Mouse (Mus musculus) forebrain, embryonic 11.5 days (tissue): ENCODE measurements around the gene Serinc1. TPM values are rescaled to one million over a fixed set of nuclear protein-coding genes. Genes with fewer than 3 reads are reported as not detected.

Source experiments
- ATAC-seq: fragments of 200-750 bp; cut with Nextera tagmentation; replicated peaks from 2 replicates; pipeline ENCODE4 v1.8.0; 2017; ENCODE audit warnings: moderate TSS enrichment; ENCODE audit not compliant: low FRiP score
- DNase-seq: peaks from one replicate; pipeline ENCODE4 v3.0.0-alpha.2; 2017; ENCODE audit warnings: low spot score
- H3K27ac ChIP-seq: fragments of 300-500 bp; sonication (generic); 2 replicates; pipeline ENCODE4 v1.5.1; 2014; ENCODE audit warnings: low read depth, low read length
- H3K27me3 ChIP-seq: fragments of 300-500 bp; sonication (generic); 2 replicates; pipeline ENCODE4 v1.6.1; 2014; ENCODE audit warnings: mild to moderate bottlenecking, low read length, mixed read lengths; ENCODE audit not compliant: control insufficient read depth, insufficient read depth
- H3K36me3 ChIP-seq: fragments of 300-500 bp; sonication (generic); 2 replicates; pipeline ENCODE4 v1.6.1; 2014; ENCODE audit warnings: mild to moderate bottlenecking, low read length, moderate library complexity, mixed read lengths; ENCODE audit not compliant: control insufficient read depth, insufficient read depth
- H3K4me1 ChIP-seq: fragments of 300-500 bp; sonication (generic); replicated peaks from 2 replicates; pipeline ENCODE4 v1.6.1; 2014; ENCODE audit warnings: low read length, mixed read lengths; ENCODE audit not compliant: control insufficient read depth, insufficient read depth
- H3K4me2 ChIP-seq: fragments of 300-500 bp; sonication (generic); 2 replicates; pipeline ENCODE4 v1.6.1; 2014; ENCODE audit warnings: low read depth, mild to moderate bottlenecking, low read length, moderate library complexity, mixed read lengths; ENCODE audit not compliant: severe bottlenecking
- H3K4me3 ChIP-seq: fragments of 300-500 bp; sonication (generic); 2 replicates; pipeline ENCODE4 v1.5.1; 2014; ENCODE audit warnings: low read depth, low read length
- H3K9ac ChIP-seq: fragments of 300-500 bp; sonication (generic); 2 replicates; pipeline ENCODE4 v1.6.1; 2014; ENCODE audit warnings: low read length
- H3K9me3 ChIP-seq: fragments of 300-500 bp; sonication (generic); 2 replicates; pipeline ENCODE4 v1.6.1; 2016; ENCODE audit warnings: low read length, mixed read lengths; ENCODE audit not compliant: control insufficient read depth
- WGBS: fragments of 180-500 bp; shearing (Covaris S2); extraction: QIAGEN DNeasy Blood & Tissue Kit; methylation state at CpG from one replicate; pipeline ENCODE4 v1.1.7; 2014; 5-methylcytosine and 5-hydroxymethylcytosine counted together
- polyA plus RNA-seq: library from polyadenylated mRNA; unstranded; fragments of >200 nt; fragmentation: Nextera tagmentation; extraction: Ambion mirVana; gene quantifications from 2 replicates; pipeline ENCODE4 v1.2.1, GENCODE M21; 2014

Serinc1 gene
- polyA plus RNA-seq, 1 experiment from 2014 or later = 182 TPM

GRCm38 (mm10) chr10:57492050-57492449, 40.3 kb downstream of the Serinc1 start:
- DNase-seq (no peak), ATAC-seq (no peak)
- Histone ChIP-seq H3K36me3 (peaks cover 3% of the 10 kb centered on the region; the same call in 1 of the 2 replicates), H3K4me3 (no peak overlapping the region), H3K9ac (no peak overlapping the region), H3K27ac (no peak overlapping the region), H3K27me3 (no peaks in the 10 kb centered on the region), H3K4me1 (peaks cover 4% of the 10 kb centered on the region; the same call in 1 of the 2 replicates), H3K9me3 (no peaks in the 10 kb centered on the region; the same call in 1 of the 2 replicates), H3K4me2 (no peak overlapping the region)
- WGBS = 72% methylated on average over 2 of the region's 2 CpGs

GRCm38 (mm10) chr10:57488591-57488990, 43.7 kb downstream of the Serinc1 start:
- H3K9ac ChIP-seq = no peak overlapping the region
- no peak overlapping the region for H3K27ac ChIP-seq
- H3K27me3 ChIP-seq = no peaks in the 10 kb centered on the region
- ATAC-seq (no peak), DNase-seq (no peak)
- peak overlapping the region; percentile 33; the same call in 1 of the 2 replicates for H3K4me2 ChIP-seq
- H3K9me3 ChIP-seq = no peaks in the 10 kb centered on the region; the same call in 1 of the 2 replicates
- H3K4me3 ChIP-seq = 0 out of 2 replicates have a peak overlapping the region, but pooled peaks have one; percentile 1
- peaks cover 4% of the 10 kb centered on the region; the same call in 1 of the 2 replicates for H3K4me1 ChIP-seq
- H3K36me3 ChIP-seq = peaks cover 3% of the 10 kb centered on the region; the same call in 1 of the 2 replicates

GRCm38 (mm10) chr10:57487201-57487600, 45.1 kb downstream of the Serinc1 start:
- H3K4me1 ChIP-seq = peaks cover 4% of the 10 kb centered on the region; the same call in 1 of the 2 replicates
- under 1% methylated on average over 8 of the region's 8 CpGs for WGBS
- peak; percentile 38 for ATAC-seq
- H3K27ac ChIP-seq = peak overlapping the region; percentile 97
- no peaks in the 10 kb centered on the region for H3K36me3 ChIP-seq
- H3K9me3 ChIP-seq = no peaks in the 10 kb centered on the region
- H3K4me3 ChIP-seq = peak overlapping the region; percentile 89
- peak overlapping the region; percentile 97 for H3K9ac ChIP-seq
- peak overlapping the region; percentile 70 for H3K4me2 ChIP-seq
- peak; percentile 58 for DNase-seq
- H3K27me3 ChIP-seq = no peaks in the 10 kb centered on the region

GRCm38 (mm10) chr10:57486542-57487071, 45.7 kb downstream of the Serinc1 start:
- 1% methylated on average over 61 of the region's 65 CpGs for WGBS
- Histone ChIP-seq H3K27me3 (no peaks in the 10 kb centered on the region), H3K9ac (peak overlapping the region; percentile 97), H3K4me3 (peak overlapping the region; percentile 89), H3K4me2 (peak overlapping the region; percentile 70), H3K9me3 (no peaks in the 10 kb centered on the region), H3K27ac (peak overlapping the region; percentile 97), H3K4me1 (peaks cover 4% of the 10 kb centered on the region; the same call in 1 of the 2 replicates), H3K36me3 (no peaks in the 10 kb centered on the region)
- ATAC-seq = peak; percentile 71
- peak; percentile 87 for DNase-seq

- H3K9ac ChIP-seq = peak within 1 kb of the TSS; percentile 97
- peak within 1 kb of the TSS; percentile 70 for H3K4me2 ChIP-seq
- peaks cover 4% of the 10 kb centered on the region; the same call in 1 of the 2 replicates for H3K4me1 ChIP-seq
- peak within 1 kb of the TSS; percentile 89 for H3K4me3 ChIP-seq
- H3K27ac ChIP-seq = peak within 1 kb of the TSS; percentile 97
- H3K36me3 ChIP-seq = no peaks in the 10 kb centered on the region
- no peaks in the 10 kb centered on the region for H3K27me3 ChIP-seq
- WGBS = 1% methylated on average over 51 of the region's 52 CpGs
- peak; percentile 99 for ATAC-seq
- peak; percentile 97 for DNase-seq
- H3K9me3 ChIP-seq = no peaks in the 10 kb centered on the region
These were observed 46.3 kb downstream of the Serinc1 start, which contains the start of gene Hsf2 for GRCm38 (mm10) chr10:57485908-57486541. Hsf2 (plus strand) TSS chr10:57486385.

- H3K36me3 ChIP-seq = no peaks in the 10 kb centered on the region
- no peak overlapping the region for H3K9ac ChIP-seq
- H3K27ac ChIP-seq = no peak overlapping the region
- no peaks in the 10 kb centered on the region for H3K27me3 ChIP-seq
- H3K9me3 ChIP-seq = no peaks in the 10 kb centered on the region
- DNase-seq = no peak
- no peak for ATAC-seq
- H3K4me1 ChIP-seq = peaks cover 4% of the 10 kb centered on the region; the same call in 1 of the 2 replicates
- no peak overlapping the region for H3K4me3 ChIP-seq
- no peak overlapping the region for H3K4me2 ChIP-seq
- 94% methylated on average over 3 of the region's 3 CpGs for WGBS
These were observed 47.6 kb downstream of the Serinc1 start for GRCm38 (mm10) chr10:57484741-57485140.

GRCm38 (mm10) chr10:57481717-57482116, 50.6 kb downstream of the Serinc1 start:
- Histone ChIP-seq H3K9ac (no peak overlapping the region), H3K27me3 (no peaks in the 10 kb centered on the region), H3K9me3 (no peaks in the 10 kb centered on the region), H3K4me2 (no peak overlapping the region), H3K4me1 (no peaks in the 10 kb centered on the region), H3K27ac (no peak overlapping the region), H3K36me3 (no peaks in the 10 kb centered on the region), H3K4me3 (no peak overlapping the region)
- ATAC-seq = no peak
- DNase-seq = no peak
- 25% methylated on average over 5 of the region's 5 CpGs for WGBS

GRCm38 (mm10) chr10:57477121-57477843, 55.0 kb downstream of the Serinc1 start:
- ATAC-seq = no peak
- no peaks in the 10 kb centered on the region for H3K27me3 ChIP-seq

More at GRCm38 (mm10) chr10:57477121-57477843, 55.0 kb downstream of the Serinc1 start:
- Histone ChIP-seq H3K9me3 (no peaks in the 10 kb centered on the region), H3K36me3 (no peaks in the 10 kb centered on the region), H3K27ac (no peak overlapping the region), H3K9ac (no peak overlapping the region), H3K4me3 (no peak overlapping the region), H3K4me1 (no peaks in the 10 kb centered on the region), H3K4me2 (no peak overlapping the region)
- no peak for DNase-seq
- WGBS = 79% methylated on average over 9 of the region's 9 CpGs
